Mouse (Mus musculus) spleen, adult 2 months (tissue): ENCODE results near the gene Paqr5.

ENCODE experiments used
- CTCF ChIP-seq: fragments of 200-500 bp; IDR thresholded peaks from 2 replicates; pipeline ENCODE4 v1.5.1; 2011; ENCODE audit warnings: mild to moderate bottlenecking, inconsistent platforms; ENCODE audit not compliant: insufficient read depth, insufficient read length, insufficient replicate concordance; ENCODE audit errors: extremely low read depth
- POLR2A ChIP-seq: fragments of 200-500 bp; IDR thresholded peaks from 2 replicates; pipeline ENCODE4 v1.6.1; 2011; ENCODE audit warnings: low read depth, low read length, inconsistent platforms

- TF ChIP-seq POLR2A: no peak
- peak; percentile 95 for TF ChIP-seq CTCF
Observed at GRCm38 (mm10) chr9:62040008-62040608, 13.5 kb upstream of the Paqr5 start.
